Mouse (Mus musculus) gastrocnemius, postnatal 36 days (tissue): ENCODE measurements at regions not wholly inside any gene's neighbourhood (a gene's known extent, or its start where the extent isn't known, plus 50 kb on each side); places are given as distances from the start of the nearest gene placed in this dataset.

Experiments
- DNase-seq, 2 experiments: peaks; one replicate each; pipeline ENCODE4 v3.0.0; 2022
- intact Hi-C: fragments of 180-260 bp; cut with DNase I; formaldehyde crosslinking; loops from one replicate; pipeline ENCODE4 v1.15.1; 2025

- DNase-seq: no peak
- intact Hi-C loops: no loop called here
Measured at GRCm38 (mm10) chr4:106252946-106253345, 63.1 kb upstream of the Usp24 start.

GRCm38 (mm10) chr4:106254761-106255475 lies 61.1 kb upstream of the Usp24 start:
- no peak for DNase-seq
- intact Hi-C loops: no loop called here

GRCm38 (mm10) chr4:106255959-106256609 lies 59.9 kb upstream of the Usp24 start:
- no peak for DNase-seq
- intact Hi-C loops: no loop called here

- DNase-seq: no peak
- intact Hi-C loops: loop anchor here (5.0 kb wide), 1 partner anchor 56 kb away; the partner anchor contains the start of gene Usp24
Measured at GRCm38 (mm10) chr4:106261404-106261803, 54.6 kb upstream of the Usp24 start.

- intact Hi-C loops: loop anchor here (5.0 kb wide), 1 partner anchor 55 kb away; the partner anchor contains the start of gene Usp24
- no peak for DNase-seq
Measured at GRCm38 (mm10) chr4:106261901-106262560, 54.0 kb upstream of the Usp24 start.

GRCm38 (mm10) chr4:106262751-106263725 lies 53.0 kb upstream of the Usp24 start:
- intact Hi-C loops: loop anchor here (5.0 kb wide), 1 partner anchor 54 kb away; the partner anchor contains the start of gene Usp24
- DNase-seq: peak in 1 of 2 experiments; percentile 19
